Mouse (Mus musculus): ENCODE measurements around the gene Efcab10. TPM values are rescaled to one million over a fixed set of nuclear protein-coding genes. Genes with fewer than 3 reads are reported as not detected.
A peak's percentile ranks its signal among the peaks of the same experiment; 100 is the strongest.

Gene Efcab10
- total RNA-seq, 2 experiments from 2014 or later = 2.2 to 3.2 TPM

GRCm38 (mm10) chr12:33379624-33380445 lies 14.8 kb upstream of the Efcab10 start:
- TF ChIP-seq CTCF (conservative IDR thresholded peaks at IDR 0.05) = peak; percentile 89
- Histone ChIP-seq H3K27ac (no peak overlapping the region), H3K4me3 (peak overlapping the region; percentile 5; the same call in 1 of the 2 replicates)
- peak; percentile 63 to 79 for DNase-seq (ENCODE audit: low spot score in 2 of 2)

GRCm38 (mm10) chr12:33388842-33389241 lies 5.8 kb upstream of the Efcab10 start:
- Histone ChIP-seq H3K4me3 (no peak overlapping the region), H3K27ac (no peak overlapping the region)
- TF ChIP-seq CTCF (conservative IDR thresholded peaks at IDR 0.05) = peak; percentile 90
- DNase-seq (ENCODE audit: low spot score in 2 of 2) = peak; percentile 71 to 79

GRCm38 (mm10) chr12:33390844-33391560 lies 3.7 kb upstream of the Efcab10 start:
- DNase-seq (ENCODE audit: low spot score in 2 of 2) = no peak
- peak; percentile 52 for TF ChIP-seq CTCF (conservative IDR thresholded peaks at IDR 0.05)
- Histone ChIP-seq H3K4me3 (no peak overlapping the region), H3K27ac (no peak overlapping the region)

- TF ChIP-seq CTCF (conservative IDR thresholded peaks at IDR 0.05) = no peak
- no peak for DNase-seq (ENCODE audit: low spot score in 2 of 2)
- H3K27ac ChIP-seq = no peak overlapping the region
- no peak overlapping the region for H3K4me3 ChIP-seq
Observed at GRCm38 (mm10) chr12:33403265-33403693, 8.6 kb downstream of the Efcab10 start.

GRCm38 (mm10) chr12:33404996-33405395 lies 10.3 kb downstream of the Efcab10 start:
- H3K27ac ChIP-seq = peak overlapping the region; percentile 59; the same call in 1 of the 2 replicates
- no peak for TF ChIP-seq CTCF (conservative IDR thresholded peaks at IDR 0.05)
- H3K4me3 ChIP-seq = no peak overlapping the region
- DNase-seq (ENCODE audit: low spot score in 2 of 2) = no peak

- no peak for TF ChIP-seq CTCF (conservative IDR thresholded peaks at IDR 0.05)
- Histone ChIP-seq H3K27ac (peak overlapping the region; percentile 59; the same call in 1 of the 2 replicates), H3K4me3 (no peak overlapping the region)
- DNase-seq (ENCODE audit: low spot score in 2 of 2) = peak in 1 of 2 experiments; percentile 19
Observed at GRCm38 (mm10) chr12:33405398-33406026, 10.9 kb downstream of the Efcab10 start.

GRCm38 (mm10) chr12:33411580-33412151 lies 17.0 kb downstream of the Efcab10 start:
- DNase-seq (ENCODE audit: low spot score in 2 of 2) = no peak
- no peak overlapping the region for H3K27ac ChIP-seq
- TF ChIP-seq CTCF (conservative IDR thresholded peaks at IDR 0.05) = peak; percentile 80
- H3K4me3 ChIP-seq = no peak overlapping the region

- Histone ChIP-seq H3K4me3 (no peak overlapping the region), H3K27ac (no peak overlapping the region)
- peak; percentile 60 to 63 for DNase-seq (ENCODE audit: low spot score in 2 of 2)
- TF ChIP-seq CTCF (conservative IDR thresholded peaks at IDR 0.05) = peak; percentile 81
Observed at GRCm38 (mm10) chr12:33424329-33424728, 29.7 kb downstream of the Efcab10 start.

- no peak overlapping the region for H3K27ac ChIP-seq
- no peak overlapping the region for H3K4me3 ChIP-seq
- no peak for TF ChIP-seq CTCF (conservative IDR thresholded peaks at IDR 0.05)
- DNase-seq (ENCODE audit: low spot score in 2 of 2) = no peak
Observed at GRCm38 (mm10) chr12:33427293-33427692, 32.6 kb downstream of the Efcab10 start.

- H3K4me3 ChIP-seq = no peak overlapping the region
- no peak for DNase-seq (ENCODE audit: low spot score in 2 of 2)
- H3K27ac ChIP-seq = no peak overlapping the region
- TF ChIP-seq CTCF (conservative IDR thresholded peaks at IDR 0.05) = no peak
Observed at GRCm38 (mm10) chr12:33427726-33428125, 33.1 kb downstream of the Efcab10 start.

GRCm38 (mm10) chr12:33429387-33430160 lies 34.9 kb downstream of the Efcab10 start, which contains the start of gene Twistnb:
Gene Twistnb (plus strand): TSS chr12:33429635.
- peak; percentile 88 for TF ChIP-seq CTCF (conservative IDR thresholded peaks at IDR 0.05)
- Histone ChIP-seq H3K4me3 (peak within 1 kb of the TSS; percentile 91), H3K27ac (peak within 1 kb of the TSS; percentile 86)
- peak; percentile 95 to 98 for DNase-seq (ENCODE audit: low spot score in 2 of 2)

- no peak for DNase-seq (ENCODE audit: low spot score in 2 of 2)
- no peak overlapping the region for H3K27ac ChIP-seq
- H3K4me3 ChIP-seq = no peak overlapping the region
- no peak for TF ChIP-seq CTCF (conservative IDR thresholded peaks at IDR 0.05)
Observed at GRCm38 (mm10) chr12:33433812-33434211, 39.2 kb downstream of the Efcab10 start.

Measured in layer of hippocampus, adult 2 months (tissue).